Mouse (Mus musculus) ovary, postnatal 14 days (tissue): ENCODE data around the gene Eif4b.
A peak's percentile ranks its signal among the peaks of the same experiment; 100 is the strongest.
"Not testable (repeated sequence)": the region's sequence is repeated elsewhere in the genome, so short reads cannot be mapped to it uniquely, and the experiment has no call there.

Experiments used
- DNase-seq: peaks from one replicate; pipeline ENCODE4 v3.0.0; 2022; ENCODE audit warnings: low spot score

Eif4b gene

DNA sequence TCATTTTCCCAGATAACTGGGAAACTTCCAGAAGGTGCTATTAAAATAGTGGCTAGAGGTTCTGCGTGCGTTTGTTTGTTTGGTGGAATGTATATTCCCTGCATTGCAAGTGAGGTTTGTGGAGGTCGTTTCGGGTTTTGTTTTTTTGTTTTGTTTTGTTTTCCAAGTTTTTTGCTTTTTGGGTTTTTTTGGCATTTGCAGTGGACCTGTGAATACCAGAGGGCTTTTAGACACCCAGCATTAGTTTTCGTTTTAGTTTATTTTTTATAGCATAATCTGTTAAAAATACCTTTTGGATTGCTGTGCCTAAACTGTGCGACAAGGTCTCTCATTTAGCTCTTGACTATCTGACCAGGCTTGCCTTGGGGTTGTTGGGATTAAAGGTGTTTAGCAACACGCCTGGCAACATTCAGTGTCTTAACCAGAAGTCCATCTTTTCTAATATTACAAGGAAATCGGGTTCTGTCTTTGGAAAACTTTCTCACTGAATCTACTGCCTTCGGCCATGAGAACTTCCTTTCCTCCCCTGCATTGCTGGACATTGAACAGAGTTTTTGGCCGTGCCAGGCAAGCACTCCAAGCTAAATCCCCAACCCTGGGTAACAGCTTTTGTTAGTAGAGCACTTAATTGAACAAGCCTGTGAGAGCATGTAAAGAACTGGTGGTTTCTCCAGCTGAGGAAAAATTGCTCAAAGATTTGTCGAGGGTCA is 1.5 kb downstream of the Eif4b start:
- no peak for DNase-seq

DNA sequence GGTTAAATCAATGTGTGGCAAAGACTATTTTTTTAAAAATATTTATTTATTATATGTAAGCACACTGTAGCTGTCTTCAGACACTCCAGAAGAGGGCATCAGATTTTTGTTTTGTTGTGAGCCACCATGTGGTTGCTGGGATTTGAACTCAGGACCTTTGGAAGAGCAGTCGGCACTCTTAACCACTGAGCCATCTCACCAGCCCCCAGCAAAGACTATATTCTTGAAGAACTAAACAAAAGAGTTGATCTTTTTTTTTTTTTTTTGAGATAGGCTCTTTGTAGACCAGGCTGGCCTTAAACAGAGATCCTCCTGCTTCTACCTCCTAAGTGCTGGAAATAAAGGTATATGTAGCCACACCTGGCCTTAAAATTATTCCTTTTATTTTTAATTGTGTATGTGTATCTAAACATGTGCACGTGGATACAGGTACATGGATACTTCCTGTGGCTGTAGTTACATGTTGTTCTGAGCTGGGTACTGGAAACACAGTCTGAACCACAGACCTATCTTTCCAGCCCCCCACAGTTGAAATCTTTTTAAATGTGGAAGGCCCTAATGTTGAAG is 3.6 kb downstream of the Eif4b start:
- no peak for DNase-seq

DNA sequence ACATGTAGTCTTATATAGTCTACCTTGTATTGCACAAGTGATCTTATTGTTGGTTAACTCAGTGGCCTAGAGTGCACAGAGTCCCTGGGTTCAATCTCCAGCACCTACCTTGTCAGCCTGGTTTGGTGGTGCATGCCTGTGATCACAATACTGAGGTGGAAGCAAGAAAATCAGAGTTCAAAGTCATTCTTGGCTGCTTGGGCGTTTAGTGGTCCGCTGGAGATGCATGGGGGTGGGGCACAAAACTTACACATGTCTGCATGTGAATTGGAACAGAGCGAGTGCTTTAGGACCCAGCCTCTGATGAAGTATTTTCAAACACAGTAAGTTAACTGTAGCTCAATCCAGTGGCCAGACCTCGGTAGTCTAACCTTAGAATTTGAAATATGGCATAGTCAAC is 5.6 kb downstream of the Eif4b start:
- DNase-seq = no peak

DNA sequence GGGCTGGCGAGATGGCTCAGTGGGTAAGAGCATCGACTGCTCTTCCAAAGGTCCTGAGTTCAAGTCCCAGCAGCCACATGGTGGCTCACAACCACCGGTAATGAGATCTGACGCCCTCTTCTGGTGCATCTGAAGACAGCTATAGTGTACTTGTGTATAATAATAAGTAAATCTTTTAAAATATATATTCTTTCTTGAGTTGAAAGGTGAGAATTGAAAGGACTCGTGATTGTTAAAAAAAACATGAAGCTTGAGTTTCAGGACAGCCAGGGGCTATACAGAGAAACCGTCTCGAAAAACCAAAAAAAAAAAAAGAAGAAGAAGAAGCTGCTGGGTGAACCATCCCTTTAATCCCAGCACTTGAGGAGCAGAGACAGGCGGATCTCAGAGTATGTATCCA is 6.4 kb downstream of the Eif4b start:
- not testable (repeated sequence) for DNase-seq

DNA sequence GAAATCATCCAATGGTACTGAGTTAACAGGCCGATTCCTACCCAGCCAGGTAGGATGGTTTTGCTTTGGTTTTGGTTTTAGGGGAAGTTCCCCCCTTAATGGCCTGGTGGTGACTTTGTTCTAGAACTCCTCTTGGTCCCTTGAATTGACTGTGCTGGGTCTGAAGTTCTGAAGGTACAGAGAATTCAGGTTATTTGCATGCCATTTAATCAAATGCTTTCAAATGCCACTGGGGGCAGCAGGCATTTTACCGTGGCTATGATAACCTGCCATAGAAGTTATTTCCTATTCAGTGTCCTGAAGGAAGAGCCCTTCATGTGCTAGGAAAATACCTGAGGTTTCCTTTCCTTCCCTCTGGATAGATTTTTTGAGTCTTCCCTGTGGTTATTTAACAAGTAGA is 6.9 kb downstream of the Eif4b start:
- no peak for DNase-seq

DNA sequence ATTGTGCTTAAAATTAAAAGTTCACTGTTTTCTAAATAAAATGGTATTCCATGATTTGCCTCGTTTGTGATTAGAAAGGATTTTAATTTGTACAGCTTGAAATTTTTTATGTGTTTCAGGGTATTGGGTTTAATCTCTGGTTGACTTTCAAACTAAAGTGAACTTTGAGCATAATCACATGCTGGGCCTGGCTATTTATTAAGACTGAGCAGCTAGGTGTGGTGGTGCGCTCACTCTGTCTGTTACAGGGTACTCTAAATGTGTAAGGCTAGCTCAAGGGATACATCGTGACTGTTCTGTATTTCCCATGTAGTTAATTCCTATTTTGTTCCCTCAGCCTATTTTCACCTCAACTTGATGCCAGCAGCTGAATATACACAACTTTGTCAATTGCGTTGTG is 8.6 kb downstream of the Eif4b start:
- no peak for DNase-seq

DNA sequence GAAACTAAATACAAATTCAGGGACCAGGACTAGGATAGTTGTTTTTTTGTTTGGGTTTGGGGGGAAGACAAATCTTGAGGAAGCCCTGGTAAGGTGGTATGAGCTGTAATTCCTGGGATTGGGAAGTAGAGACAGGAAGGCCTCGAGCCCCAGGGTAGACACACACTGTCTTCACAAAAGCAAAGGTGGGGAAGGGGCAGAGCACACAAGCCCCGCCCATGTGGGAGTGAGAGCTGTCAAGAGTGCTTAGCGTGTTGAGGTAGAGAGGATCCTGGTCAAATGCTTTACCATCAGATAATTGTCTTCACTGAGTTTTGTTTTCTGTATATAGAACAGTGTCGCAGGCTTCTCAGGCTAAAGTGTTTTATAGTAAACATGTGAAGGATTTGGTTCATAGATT is 9.5 kb downstream of the Eif4b start:
- no peak for DNase-seq

DNA sequence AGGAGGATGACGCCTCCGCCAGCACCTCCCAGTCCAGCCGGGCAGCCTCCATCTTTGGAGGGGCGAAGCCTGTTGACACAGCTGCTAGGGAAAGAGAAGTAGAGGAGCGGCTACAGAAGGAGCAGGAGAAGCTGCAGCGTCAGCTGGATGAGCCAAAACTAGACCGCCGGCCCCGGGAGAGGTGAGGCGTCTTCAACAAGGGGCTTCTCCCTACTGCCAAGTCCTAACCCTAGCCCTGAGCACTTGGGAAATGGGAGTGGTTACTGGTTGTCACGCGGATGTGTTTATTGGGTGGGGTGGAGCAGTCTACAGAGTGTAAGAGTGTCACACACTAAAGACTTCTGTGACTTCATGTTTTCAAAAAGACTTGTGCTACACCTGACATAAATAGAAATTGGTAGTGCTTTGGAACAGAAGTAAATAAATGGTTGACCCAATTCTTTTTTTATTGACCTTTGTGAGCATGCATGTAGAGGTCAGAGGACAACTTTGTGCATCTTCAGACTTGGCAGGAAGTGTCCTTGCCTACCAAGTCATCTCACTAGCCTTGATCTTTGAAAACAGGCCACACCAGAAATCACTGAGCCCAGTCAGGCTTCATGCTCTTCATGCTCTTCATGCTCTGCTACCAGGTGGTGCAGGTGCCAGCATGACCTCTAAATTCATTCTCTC is 16.5 kb downstream of the Eif4b start:
- DNase-seq = no peak

DNA sequence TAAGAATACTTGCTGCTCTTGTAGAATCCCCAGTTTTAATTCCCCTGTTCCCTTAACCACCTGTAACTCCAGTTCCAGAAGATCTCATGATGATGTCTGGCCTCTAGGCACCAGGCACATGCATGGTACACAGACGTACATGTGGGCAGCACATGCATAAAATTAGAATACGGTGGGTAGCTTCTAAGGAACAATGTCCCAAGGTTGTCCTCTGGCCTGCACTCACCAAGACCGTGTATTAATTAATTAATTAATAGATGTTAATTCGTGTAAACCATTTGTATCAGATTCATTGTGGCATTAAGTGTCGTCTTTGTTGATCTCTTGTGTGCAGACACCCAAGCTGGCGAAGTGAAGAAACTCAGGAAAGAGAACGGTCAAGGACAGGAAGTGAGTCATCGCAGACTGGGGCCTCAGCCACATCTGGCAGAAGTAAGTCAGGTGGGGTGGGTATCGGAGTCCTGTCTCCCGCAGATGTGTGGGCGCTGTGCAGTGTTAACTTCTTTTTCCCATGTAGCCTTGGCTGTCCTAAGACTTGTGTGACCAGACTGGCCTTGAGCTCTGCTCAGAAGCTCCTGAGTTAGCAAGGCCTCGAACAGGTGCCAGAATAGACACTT is 17.6 kb downstream of the Eif4b start:
- DNase-seq = no peak

DNA sequence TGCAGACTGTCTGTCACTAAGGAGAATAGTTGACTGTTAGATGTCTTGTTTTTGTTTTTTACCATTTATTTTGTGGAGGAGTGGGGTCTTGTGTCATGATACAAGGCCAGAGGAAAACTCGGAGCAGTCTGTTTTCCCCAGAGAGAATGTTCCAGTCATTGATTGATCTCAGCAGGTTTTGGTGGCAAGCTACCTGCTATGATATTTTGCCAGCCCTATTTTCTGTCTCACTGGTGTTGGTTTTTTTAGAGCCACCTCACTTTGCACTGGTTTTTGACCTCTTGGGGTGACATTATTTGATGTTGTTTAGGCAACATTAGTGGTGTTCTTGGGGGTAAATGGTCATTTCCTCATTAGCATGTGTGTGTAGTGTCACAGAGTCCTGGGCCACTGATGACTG is 18.1 kb downstream of the Eif4b start:
- DNase-seq = no peak

DNA sequence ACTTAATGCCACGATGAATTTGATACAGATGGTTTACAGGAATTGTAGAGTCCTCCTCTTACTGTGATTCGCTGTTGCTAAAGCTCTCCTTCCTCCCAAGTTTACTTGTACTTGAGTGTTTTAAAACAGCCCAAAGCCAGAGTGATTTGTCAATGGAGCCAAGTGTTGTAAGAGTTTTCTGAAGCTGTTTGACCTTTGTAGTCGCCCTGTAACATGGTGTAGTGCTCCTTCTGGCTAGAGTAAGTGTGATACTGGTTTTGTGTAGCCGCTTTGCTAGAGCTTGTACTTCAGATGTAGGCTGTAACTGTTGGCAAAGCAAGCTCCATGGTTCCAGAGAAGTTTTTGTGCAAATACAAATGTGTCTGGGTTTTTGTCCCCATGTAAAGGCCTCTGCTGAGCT is 18.6 kb downstream of the Eif4b start:
- no peak for DNase-seq

DNA sequence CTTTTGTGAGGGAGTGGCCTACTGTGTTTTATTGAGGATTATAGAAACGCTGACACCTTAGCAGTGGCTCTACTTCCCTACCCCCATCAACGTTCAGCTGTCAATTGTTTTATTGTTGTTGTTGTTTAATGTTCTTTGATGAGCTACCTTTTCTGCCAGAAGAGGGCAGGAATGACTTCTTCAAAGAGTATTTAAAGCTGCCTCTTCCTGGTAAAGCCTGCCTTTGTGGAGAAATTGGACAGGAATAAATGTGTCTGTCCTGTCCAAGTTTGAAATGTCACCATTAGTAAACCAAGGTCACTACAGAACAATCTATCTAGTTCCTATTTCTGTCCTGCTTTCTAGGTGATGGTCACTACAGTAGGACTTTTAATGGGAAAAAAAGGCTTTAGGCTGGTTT is 20.6 kb downstream of the Eif4b start:
- no peak for DNase-seq

DNA sequence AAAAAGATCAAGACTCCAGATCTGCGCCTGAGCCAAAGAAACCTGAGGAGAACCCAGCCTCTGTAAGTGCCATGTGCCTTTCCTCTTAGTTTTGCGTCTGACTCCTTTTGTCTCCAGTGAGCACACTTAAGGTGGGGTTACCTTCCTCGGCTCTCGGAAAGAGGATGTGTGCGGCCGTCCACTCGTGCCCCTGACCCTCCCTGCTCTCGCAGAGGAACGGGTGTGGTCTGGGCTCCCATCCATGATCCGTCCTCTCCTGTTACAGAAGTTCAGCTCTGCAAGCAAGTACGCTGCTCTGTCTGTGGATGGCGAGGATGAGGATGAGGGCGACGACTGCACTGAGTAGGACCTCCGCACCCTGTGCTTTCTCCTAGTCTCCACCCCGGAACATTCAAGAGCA is 21.4 kb downstream of the Eif4b start:
- DNase-seq = no peak

DNA sequence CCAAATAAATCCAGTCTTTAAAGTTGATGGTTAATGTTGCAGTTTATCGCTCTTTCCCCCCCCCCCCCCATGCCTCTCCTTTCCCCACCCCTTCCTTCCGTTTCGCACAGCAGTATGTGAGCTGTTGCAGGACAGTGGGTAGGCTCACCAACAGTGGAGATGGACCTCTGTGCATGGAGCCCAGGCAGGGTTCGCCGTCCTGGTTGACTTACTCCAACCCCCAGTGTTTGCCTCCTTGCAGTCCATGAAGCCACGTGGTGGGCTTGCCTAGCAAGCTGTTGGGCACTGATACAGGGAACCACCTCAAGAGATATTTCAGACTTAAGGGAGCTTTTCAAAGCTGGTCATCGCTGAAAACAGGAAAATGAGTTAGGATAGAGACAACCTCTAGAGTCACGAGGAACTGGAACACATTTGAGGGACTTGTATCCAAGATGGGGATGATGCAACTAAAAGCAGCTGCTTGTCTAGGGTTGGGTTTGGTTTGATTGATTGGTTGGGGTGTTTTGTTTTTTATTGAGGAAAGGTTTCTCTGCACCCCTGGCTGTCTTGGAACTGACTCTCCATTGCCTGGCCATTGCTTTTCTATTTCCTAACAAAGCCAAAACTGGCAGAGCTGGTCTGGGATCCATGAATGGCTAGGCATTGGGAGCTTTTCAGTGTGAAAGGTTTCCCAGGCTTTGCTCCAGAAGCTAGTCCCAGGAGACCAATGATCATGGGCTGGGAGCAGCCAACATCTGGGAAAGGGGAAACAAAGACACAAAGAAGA is 23.8 kb downstream of the Eif4b start:
- DNase-seq = no peak

DNA sequence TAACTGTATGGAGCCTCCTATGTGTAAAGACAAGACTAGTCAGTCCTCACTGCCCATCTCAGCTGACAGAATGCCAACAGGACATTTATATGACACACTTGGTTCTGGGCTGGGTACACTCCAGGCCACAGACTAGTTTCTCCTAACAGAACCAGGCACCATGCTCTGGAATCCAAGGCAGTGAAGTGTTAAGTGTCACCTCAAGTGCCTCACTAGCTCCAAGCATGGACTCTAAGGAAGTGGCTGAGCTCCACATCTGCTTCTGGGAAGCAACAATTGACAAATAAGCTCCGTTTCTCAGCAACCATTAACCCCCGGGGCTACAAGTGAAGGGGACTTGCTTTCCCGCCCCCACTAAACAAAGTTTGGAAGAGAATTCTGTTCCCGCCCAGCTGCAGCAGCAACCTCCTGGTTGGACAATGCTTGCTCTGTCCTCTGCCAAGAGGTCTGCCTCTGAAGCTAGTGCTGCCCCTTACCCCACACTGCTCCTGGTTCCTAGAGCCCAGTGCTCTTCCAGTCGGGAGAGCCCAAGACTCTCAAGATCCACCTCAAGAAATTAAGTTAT is 24.5 kb downstream of the Eif4b start:
- no peak for DNase-seq

DNA sequence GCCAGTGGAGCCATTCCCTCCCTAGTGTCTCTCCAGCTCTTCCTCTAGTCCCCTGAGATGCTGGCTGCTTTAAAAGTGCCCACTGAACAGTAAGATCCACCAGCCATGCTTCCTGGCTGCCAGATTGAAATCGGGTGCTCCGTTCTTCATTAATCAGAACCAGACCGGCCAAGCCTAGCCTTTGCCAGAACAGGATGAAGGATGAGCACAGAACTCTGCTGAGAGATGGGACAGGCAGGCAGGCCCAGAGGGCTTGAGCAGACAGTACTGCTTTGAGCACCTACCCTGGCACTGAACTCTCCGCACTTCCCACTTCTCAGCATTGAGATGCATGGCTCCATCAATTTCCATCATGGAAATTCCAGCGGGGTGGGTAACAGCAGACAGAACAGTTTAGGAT is 25.7 kb downstream of the Eif4b start:
- DNase-seq = no peak

DNA sequence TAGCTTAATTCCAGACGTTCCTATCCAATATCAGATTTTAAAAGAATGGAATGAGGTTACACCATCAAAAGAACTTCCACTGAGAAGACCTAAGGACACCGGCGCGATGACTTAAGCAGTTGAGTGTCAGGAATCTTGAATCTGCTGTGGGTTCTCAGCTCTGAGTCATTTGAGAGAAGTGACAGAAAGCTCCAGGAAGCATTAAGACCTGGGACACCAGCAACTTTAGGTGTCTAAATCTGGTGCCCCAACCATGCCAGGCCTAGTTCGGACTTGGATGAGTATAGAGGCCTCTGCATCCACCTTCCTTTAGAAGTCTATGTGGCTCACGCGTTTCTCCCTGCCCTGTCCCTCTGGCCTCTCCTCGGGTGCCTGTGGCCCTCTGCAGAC is 26.2 kb downstream of the Eif4b start:
- DNase-seq = no peak

DNA sequence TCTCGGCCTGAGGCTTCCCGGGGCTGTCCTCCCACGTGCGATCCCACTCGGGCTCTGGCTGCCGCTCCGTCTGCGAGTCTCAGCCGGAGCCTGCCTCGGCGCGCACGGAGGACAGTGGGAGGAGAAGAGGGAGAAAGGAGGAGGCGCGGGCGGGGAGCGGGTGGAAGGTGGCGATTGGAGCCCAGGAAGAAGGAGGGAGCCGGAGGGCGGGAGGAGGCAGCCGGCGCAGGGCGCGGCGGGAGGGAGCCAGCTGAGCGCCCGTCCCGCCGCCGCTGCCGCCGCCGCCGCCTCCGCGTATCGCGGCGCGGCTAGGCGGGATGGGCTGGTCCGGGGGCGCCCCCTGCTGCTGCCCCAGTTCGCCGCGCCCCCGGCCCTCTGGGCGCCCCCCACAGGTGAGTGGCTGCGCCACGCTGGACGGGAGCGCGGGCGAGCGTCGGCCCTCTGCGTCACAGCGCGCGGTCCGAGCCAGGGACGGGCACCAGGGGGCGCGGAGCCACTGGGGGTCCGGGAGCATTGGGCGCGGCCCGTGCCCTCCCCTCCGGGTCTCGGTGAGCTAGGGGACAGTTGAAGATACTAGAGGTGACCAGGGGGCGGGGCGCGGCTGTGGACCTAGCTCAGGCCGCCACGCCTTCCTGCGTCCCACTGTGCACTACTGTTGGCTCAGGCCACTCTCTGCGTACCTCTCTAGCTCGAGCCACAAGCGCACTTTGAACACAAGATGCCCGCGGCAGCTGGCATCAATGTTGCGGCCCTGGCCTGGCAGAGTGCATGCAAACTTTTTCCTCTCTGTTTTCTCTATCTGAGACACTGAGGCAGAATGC is 26.8 kb downstream of the Eif4b start, which contains the start of gene Tns2:
Gene Tns2, plus strand, starts transcription at position 253 of the 821 bp plus-strand sequence.
- DNase-seq = peak; percentile 78

DNA sequence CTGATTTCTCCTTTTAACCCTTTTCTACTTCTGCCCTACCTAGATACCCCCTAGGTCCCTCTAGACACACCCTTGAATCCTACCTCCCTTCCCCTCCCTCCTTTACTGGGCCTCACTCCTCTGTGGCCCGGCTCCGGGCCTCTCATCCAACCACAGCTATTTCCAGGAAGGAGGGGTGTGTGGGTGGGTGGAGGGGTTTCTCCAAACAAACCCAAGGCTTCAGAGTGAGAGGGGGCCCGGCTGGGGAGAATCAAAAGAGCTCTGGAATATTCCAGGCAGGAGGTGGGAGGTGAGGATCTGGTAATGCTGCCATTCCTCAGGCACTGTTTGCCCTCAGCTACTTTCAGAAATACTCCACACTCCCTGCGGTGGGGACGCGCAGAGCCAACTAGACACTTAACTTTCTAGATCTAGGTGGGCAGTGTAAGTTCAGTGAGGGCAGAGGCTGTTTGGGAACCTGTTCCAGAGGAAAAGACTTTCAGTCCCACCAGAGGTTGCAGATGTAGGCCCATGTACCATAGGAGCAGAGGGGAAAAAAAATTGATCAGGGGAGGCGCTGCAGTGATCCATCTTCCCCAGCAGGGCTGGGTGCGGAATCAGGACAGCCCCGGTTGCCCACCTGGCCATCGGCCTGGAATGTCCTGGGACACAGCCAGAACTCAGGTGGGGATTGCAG is 27.6 kb downstream of the Eif4b start:
- peak; percentile 45 for DNase-seq

DNA sequence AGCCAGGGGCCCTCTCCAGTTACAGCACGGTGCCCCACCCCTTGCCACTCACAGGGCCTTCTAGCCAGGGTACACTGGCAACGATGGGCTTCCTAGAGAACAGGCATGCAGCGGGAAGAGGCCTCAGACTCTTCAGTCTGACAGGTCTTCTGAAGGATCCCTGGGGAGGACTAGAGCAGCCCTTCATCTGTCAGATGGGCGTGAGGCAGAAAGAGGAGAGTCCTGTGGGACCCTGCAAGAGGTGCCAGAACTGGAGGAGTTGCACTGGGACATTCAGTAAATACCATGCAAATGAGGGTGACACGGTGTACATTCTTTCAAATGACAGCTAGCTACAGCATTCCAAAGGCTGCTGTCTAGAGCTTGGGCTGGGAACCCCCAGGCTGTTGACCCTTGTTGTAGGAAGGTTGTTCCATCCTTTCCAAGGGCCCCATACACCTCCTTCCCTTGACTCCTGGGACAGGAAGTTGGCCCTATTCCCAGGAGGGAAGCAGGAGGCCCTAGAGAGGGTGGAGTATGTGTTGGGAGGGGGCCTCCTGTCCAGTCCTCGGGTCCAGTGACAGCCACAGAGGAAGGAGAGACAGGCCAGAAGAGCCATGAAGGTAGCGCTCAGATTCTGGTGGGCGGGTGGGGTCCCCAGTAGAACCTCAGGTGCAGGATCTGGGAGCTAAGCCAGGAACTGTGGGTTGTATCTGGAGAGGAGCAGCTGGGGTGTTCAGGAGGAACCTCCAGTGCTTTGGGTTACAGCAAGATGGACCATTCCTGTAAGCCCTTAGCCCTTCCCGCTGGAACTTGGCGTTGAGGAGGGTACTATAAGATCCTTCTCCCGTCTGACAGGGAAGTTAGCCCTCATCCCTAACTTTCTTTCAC is 28.3 kb downstream of the Eif4b start:
- peak; percentile 42 for DNase-seq
